Mouse (Mus musculus): ENCODE measurements at regions not wholly inside any gene's neighbourhood (a gene's known extent, or its start where the extent isn't known, plus 50 kb on each side); places are given as distances from the start of the nearest gene placed in this dataset.
A peak's percentile ranks its signal among the peaks of the same experiment; 100 is the strongest.

DNA sequence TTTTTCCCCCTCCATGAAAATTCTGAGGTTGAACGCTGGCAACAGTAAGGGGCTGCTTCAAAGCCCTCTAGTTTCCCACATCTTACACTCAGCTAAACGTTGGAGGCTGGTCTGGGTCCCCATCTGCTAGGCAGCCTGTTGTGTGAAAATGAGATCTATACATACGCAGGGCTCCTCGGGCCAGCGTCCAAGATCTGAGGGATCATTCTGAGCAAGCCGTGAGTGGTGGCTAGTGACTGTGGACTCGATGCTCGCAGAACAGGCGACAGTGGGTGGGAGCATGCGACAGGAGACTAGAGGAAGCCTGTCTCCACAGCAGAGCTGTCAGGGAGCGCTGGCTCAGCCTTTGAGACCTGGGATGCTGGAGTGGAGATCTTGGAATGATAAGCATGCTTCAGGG, 237.3 kb downstream of the Rplp1 start:
- DNase-seq (ENCODE audit: low spot score) = no peak

DNA sequence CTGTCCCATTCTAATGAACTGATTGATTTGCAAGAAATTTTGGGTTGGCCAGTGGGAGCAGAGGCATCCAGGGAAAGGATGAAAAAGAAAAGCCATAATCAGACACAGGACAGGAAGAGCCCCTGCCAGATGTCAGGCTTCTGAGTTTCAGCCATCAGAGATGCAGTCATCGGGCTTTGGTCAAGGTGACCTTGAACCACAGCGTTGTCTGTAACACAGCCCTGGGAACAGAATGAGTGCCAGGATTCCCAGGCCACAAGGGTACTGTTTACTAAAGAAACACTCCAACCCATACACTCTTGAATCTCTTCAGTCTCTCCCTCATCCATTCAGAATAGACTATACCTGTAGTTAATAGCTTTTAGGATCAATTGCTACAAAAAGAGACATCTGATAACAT, 239.0 kb downstream of the Rplp1 start:
- DNase-seq (ENCODE audit: low spot score) = no peak

DNA sequence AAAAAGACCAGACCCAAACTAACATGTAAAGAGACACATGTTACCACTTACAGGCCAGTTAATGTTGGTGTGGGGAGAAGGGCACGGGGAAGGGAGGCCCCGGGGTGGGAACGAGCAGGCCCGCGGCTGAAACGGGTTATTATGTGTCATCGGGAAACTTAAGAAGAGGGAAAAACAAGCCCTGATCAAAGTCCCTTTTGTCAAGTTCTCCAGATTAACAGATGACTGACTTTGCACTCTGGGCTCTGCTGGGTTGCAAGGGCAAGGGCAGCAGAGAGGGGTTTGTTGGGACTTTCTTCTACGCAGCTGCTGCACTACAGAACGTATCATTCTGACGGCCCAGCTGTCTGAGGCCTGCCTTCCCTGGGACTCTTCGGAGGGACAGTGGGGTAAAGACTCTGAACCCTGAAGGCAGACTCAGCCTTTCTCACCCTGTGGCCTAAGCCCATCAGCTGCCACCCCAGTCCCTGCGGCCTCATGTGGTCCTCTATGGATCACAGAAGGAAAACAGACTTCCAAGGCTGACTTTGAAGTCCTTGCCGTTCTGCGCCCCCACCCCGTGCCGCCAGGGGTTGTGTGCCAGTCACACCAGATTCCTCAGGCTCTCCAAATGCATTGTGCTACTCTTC, 240.7 kb downstream of the Rplp1 start:
- no peak for DNase-seq (ENCODE audit: low spot score)

GRCm38 (mm10) chr9:61670986-61671385, 243.4 kb downstream of the Rplp1 start:
- no peak for DNase-seq (ENCODE audit: low spot score)

- DNase-seq (ENCODE audit: low spot score) = peak; percentile 18
These were observed 244.4 kb downstream of the Rplp1 start for GRCm38 (mm10) chr9:61669729-61670520.

DNA sequence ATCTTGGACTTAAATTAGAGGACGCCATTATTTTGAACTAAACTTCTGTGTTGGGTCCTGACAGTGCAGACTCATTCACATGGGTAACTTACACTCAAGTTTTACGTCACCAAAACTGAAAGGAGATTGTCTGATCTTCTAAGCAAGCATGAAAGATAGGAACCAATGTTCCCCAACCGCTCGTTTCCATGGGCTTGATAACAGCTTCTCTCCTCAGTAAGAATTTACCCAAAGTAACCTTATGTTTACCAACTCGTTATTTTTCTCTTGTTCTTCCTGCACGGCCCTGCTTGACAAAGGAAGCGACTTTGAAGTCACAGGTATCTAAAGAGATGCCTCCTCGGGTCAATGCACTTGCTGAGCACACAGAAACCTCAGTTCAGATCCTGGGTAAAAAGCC, 245.6 kb downstream of the Rplp1 start:
- DNase-seq (ENCODE audit: low spot score) = no peak

DNA sequence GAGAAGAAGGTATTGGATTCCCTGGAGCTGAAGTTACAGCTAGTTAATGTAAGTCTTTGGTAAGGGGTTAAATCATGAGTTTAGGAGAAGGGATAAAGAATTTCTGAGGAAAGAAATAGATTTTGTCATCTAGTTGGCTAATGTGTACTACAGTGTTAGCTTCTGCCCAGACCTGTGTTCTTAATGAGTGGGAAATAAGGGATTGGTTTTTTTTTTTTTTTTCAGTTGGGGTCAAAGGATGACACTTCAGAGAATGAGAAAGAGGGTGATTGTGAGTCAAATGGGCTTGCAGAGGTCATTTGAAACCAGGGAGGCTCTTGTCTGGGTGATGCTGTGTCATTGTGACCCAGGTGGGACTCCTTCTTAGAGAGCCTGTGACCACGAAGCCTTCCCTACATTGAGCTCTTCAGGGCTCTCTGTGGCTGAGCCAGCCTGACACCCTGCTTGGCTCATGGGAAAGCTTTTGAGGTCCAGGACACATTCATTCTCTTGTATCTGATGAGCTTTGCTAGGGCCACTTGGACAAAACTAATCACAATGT, 246.1 kb downstream of the Rplp1 start:
- DNase-seq (ENCODE audit: low spot score) = no peak

- no peak for DNase-seq (ENCODE audit: low spot score)
These were observed 246.8 kb downstream of the Rplp1 start for GRCm38 (mm10) chr9:61667453-61668074.

GRCm38 (mm10) chr9:61666761-61667332, 247.5 kb downstream of the Rplp1 start:
- no peak for DNase-seq (ENCODE audit: low spot score)

GRCm38 (mm10) chr9:61666118-61666517, 248.2 kb downstream of the Rplp1 start:
- DNase-seq (ENCODE audit: low spot score) = no peak

GRCm38 (mm10) chr9:61665254-61665653, 249.1 kb downstream of the Rplp1 start:
- no peak for DNase-seq (ENCODE audit: low spot score)

- DNase-seq (ENCODE audit: low spot score) = no peak
These were observed 250.2 kb downstream of the Rplp1 start for GRCm38 (mm10) chr9:61664000-61664622.

DNA sequence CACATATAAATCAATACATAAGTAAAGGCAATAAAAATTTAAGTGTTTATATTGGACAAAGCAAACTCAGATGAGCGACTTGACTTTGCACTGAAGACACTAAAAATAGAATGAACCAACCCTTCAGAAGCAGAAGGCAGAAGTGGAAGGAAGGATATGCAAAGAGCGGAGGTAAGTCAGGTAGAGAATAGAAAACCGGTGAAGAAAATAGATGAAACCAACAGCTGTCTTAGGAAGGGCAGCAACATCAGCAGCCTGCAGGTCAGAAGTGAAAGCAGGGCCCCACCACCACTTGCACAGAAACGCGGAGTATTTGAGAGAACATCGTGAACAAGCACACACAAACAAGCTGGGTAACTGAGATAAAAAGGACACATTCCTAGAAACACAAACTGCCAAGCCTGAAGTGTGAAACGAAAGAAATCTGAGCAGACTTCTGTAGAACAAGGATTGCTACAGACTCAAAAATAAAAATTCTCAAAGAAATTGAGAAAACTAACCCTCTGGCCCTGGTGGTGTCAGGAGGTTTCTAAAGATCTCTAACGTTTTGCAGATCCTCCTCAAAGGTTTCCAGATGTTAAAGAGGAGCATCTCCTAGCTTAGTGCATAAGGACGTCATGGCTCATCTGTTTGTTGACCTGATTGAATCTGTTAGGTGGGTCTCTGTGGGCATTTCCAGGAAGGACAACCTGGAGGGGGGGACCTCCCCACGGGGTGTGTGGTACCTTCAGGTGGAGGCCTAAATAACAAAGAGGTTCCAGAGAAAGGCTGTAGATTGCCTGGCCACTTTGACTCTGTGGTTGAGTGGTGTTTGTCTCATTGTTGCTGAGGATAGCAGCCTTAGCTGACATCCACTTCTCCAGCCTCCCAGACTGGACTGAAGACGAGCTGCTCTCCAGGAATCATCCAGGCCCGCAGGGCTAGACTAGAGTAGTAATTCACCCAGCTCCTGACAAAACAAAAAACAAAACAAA, 252.0 kb downstream of the Rplp1 start:
- DNase-seq (ENCODE audit: low spot score) = no peak

DNA sequence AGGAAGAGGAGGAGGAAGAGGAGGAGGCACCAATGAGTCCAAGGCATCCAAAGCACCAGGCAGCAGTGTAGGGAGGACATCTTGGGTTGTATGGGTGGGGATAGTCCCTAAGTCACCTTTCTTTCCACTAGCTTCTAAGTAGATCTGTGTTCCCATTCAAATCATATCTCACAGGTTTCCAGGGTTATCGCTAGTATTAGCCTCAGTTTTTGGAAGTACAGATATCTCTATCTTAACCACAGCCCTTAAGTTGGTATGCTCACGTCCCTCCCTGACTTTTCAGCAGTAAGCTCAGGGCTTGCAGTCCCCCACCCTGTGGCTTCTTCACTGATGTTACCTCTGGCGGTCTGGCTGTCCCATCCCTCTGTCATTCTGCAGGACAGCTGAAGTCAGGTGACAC, 254.2 kb downstream of the Rplp1 start:
- no peak for DNase-seq (ENCODE audit: low spot score)

DNA sequence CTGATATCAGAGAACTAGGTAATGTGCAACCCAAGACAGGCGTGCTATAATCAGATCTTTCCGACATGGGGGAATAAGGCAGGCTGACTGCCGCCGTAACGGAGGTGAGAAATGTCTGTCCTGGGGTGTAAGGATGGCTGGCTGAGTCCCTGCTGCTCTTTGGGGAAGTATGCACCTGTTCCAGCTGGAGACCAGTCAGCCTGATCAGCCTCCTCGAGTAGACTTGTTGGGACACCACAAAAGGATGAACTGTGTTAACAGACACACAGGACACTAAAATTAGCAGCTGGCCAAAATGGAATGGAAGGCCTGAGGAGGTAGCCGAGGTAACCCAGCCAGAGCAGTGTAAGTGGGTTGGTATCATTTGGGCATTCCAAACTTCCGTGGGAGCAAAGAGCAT, 256.3 kb downstream of the Rplp1 start:
- no peak for DNase-seq (ENCODE audit: low spot score)

DNA sequence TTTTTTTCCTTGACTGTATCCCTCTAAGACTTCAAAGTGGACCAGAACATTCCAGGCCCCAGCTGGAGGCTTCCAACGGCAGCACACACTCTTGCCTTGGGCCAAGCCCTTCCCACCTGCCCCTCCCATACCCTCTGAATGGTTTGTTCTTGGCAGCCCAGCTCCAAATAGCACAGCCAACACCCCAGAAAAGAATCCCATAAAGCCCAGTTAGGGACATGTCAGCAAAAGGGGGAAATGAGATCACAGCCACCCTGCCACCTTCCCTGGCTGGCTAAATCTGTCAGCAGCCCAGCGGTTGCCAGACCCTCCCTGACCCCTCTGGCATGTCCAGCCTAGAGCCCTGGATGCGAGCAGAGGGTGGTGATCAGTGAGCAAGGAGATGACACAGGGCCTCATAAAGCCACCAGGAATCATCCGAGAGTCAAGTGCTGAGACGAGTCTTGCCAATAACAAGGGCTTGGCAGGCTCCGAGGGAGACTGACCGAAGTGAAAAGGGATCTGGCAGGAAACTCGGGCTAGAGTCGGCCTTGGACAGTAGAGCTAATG, 258.8 kb downstream of the Rplp1 start:
- peak; percentile 93 for DNase-seq (ENCODE audit: low spot score)

DNA sequence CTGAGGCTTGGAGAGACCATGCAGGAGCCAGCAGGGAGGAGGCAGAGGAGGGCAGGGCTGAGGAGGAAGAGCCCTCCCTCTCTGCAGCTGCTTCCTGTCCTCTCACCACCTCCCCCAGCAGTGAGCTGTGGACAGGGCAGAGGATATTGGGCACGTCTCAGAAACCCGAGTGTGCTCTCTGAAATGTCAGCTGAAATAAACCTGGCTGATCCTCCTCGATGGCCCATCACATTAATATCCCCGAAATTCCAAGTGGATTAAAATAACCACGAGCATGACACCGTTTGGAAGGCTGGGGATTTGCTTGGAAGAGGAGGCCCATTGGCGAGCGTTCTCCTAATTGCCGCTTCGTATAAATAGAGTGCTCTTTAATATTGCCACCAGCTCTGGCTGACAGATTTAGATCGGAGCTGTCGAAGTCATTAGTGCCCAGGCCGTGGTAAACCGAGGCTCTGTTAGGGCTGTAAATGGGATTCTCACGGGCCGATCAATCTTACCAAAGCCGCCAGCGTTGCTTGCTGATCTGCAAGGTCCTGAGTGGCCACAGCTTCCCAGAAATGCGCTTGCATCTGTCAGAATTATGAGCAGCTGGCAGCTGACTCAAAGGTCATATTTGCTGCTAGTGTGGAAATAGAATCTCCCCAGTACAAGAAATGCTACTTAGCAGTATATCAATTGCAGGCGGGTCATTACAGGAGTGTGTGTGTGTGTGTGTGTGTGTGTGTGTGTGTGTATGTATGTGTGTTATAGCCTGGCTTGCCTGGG, 268.5 kb downstream of the Rplp1 start:
- DNase-seq (ENCODE audit: low spot score) = peak; percentile 81

- peak; percentile 51 for DNase-seq (ENCODE audit: low spot score)
These were observed 268.6 kb downstream of the Tle3 start for GRCm38 (mm10) chr9:61640739-61641138.

DNA sequence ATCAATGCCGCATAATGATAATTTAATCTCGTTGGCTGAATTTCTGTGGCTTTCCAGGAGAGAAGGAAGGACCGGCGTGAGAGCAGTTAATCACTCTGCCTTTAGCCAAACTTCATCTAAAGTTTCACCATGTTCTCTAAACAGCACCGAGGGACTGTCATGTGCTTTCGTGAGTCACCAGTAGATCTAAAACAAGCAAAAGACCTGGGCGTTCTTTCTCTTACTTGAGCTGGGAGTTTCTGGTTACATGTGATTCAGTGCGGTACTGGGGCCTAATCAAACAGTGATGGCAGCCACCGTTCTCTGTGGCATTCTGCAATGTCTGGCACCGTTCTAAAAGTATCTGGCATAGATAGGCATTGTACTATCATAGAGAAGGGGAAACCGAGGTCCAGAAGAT, 266.7 kb downstream of the Tle3 start:
- peak; percentile 47 for DNase-seq (ENCODE audit: low spot score)

Measured in gastrocnemius, adult 18-20 months (tissue).